Mouse (Mus musculus) cerebellum, adult (tissue): ENCODE measurements at regions not wholly inside any gene's neighbourhood (a gene's known extent, or its start where the extent isn't known, plus 50 kb on each side); places are given as distances from the start of the nearest gene placed in this dataset.
"Not testable (repeated sequence)": the region's sequence is repeated elsewhere in the genome, so short reads cannot be mapped to it uniquely, and the experiment has no call there.

ENCODE experiments used
- ATAC-seq: cut with Nextera tagmentation; 2 replicates; pipeline ENCODE4 v1.9.2; 2017; ENCODE audit warnings: mild to moderate bottlenecking, moderate library complexity, mixed read lengths; ENCODE audit not compliant: insufficient number of reproducible peaks, low FRiP score, low TSS enrichment

DNA sequence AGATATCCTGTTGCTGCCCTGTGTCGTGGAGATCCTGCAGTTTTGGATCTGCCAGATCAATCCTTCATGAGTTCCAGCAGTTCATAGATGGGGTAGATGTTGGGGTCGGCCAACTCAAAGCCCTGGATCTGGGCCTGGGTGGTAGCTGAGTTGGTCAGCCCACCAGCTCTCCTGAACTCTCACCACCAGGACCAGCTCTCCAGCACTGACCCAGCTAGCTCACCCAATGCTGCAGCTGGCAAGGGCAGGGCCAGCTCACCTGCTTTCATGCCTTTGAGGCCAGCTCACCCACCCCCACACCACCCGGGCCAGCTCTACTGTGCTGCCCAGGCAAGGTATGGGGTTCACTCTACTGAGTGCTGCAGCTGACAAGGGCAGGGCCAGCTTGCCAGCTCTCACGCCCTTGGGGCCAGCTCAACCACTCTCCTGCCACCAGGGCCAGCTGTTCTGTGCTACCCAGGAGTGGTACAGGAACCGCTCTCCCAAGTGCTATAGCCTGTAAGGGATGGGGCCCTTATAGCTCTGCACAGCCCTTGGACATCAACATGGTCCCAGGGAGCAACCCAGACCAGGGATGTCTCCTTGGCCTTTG, 109.7 kb upstream of the Abca1 start:
- ATAC-seq = no peak

- ATAC-seq = no peak
These were observed 105.2 kb upstream of the Abca1 start for GRCm38 (mm10) chr4:53264901-53265300.

GRCm38 (mm10) chr4:53264501-53264900, 104.8 kb upstream of the Abca1 start:
- no peak for ATAC-seq

DNA sequence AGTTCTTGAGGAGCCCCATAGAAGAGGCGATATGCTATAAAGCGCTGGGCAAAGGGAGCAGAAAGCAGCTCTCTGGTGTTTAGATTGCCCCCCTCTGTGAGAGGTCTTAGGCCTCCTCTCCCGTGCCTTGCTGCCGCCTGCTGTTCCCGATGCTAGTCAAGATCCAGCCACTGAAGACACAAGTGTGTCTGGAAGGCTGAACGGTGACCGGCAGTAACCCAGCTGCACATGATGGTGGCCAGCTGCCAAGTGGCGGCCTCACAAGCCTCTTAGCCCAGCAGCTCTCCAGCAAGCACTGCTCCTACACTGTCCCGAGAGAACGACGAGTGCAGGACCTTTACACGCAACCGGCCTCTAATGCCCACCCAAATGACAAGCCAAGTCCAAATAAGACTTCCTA, 104.1 kb upstream of the Abca1 start:
- peak; percentile 70 for ATAC-seq

DNA sequence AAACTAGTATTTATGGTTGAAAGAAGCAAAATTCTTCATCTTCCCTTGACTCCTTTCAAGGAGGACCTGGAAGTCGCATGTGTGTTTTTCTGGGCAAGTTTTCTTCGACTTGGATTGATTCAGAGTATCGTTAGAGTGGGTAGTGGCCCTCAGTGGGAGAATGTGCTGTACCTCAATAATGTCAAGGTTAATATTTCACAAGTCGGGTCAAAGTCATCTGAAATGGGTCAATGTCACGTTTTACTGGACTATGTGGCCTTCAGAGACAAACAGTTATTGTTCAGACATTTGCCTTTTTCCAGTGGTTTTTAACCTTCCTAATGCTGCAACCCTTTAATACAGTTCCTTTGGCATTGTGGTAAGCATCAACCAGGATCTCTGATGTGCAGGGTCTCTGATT, 102.8 kb upstream of the Abca1 start:
- no peak for ATAC-seq

- no peak for ATAC-seq
These were observed 102.0 kb upstream of the Abca1 start for GRCm38 (mm10) chr4:53261556-53262140.

DNA sequence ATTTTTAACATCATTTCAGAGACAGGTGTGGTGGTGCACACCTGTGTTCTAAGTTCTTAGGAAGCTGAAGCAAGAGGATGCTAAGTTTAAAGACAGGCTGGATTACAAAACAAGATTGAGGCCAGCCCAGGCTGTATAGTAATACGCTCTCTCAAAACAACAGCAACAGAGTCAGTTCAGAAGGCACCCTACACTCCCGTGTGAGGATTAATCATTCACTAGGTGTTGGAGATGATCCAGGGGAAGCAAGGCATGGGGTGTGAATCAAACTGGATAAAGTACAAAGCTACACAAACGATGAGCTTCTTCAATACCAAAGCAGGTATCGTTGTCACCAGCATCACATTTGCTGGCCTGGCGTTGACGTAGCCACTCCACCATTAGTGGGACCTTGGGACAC, 99.3 kb upstream of the Abca1 start:
- no peak for ATAC-seq

DNA sequence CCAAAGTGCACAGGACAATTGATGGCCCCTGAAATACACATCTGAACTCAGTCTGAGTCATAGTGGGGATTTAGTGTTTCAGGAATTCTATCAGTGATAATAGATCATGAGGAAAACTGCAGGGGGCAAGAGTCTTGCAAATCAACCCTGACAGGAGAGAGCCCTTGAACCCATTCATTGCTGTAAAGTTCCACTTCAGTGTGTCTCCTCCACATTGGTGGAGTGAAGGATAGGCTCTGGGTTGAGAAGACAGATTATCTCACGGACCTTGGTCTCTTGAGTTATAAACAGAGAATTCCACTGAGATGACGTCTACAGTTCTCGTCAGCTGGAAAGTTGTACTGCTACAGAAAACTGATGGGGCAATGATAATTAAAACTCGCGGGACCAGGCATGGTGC, 97.3 kb upstream of the Abca1 start:
- ATAC-seq = no peak

GRCm38 (mm10) chr4:53254483-53254882, 94.8 kb upstream of the Abca1 start:
- ATAC-seq = no peak

DNA sequence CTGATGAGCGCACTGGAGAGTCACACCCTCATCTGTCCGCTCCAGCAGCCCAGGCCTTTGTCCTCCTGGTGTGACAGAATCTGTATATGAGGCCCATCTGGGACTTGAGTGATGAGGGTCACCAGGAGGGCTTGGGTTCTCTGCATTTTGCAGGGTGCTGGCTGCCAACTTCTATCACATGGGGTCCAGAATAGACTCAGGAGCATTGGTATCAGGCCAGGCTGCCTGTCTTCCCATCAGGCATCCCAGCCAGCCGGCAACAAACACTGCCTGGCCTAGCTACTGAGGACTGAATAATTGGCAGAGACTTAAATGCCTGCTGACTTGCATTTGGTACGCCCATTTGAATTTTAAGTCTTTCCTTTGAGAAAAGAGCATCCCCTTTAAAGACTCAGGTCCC, 94.0 kb upstream of the Abca1 start:
- peak; percentile 67 for ATAC-seq

DNA sequence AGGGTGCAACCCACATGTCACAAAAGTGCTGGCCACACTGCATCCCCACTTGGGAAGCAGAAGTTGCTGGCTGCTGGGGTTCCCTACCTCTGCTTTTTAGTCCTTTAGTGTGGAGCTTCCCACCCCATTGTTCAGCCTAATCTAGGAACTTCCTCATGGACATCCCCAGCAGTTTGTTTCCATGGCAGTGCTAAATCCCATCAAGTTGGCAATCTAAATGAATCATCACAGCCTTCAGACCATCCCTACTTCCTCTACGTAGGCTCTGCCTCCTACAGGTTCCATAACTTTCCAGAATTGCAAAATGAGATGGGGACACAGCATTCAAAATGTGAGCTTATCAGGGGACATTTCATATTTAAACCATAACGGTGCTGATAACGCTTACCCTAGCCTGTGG, 90.6 kb upstream of the Abca1 start:
- no peak for ATAC-seq

- no peak for ATAC-seq
These were observed 86.5 kb upstream of the Abca1 start for GRCm38 (mm10) chr4:53246083-53246747.

DNA sequence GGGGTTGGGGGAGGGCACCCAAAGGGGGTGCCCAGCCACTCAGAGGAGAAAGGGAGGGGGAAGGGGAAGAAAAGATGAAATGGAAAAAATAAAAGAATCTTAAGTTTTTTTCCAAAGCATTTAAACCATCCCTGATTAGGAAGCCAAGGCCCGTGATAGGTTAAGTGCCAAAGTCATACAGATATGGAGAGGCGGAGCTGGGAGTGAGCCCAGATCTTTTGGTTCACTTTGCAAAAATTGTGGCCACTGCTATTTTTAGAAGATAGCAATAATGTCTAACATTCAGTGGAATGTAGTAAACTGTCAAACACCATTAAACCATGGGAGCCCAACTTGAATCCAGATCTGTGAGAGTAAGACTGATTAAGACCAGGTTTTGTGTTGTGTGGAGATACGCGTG, 85.9 kb upstream of the Abca1 start:
- ATAC-seq = no peak

DNA sequence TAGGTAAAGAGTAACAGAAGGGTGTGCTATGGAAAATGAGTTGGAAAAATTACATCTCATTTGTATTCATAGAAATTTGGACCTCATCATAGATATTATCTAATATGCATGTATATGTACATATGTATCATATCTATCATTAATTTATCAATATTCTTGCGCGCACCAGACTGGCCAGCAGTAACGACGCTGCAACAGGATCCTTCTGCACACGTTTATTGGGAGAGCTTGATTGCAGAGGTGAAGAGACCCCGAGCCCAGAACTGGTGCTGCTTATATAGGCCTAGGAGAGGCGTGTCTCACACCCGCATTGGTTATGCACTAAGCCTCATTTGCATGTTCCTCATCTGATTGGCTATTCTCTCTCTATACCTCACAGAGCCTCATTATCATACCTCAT, 83.8 kb upstream of the Abca1 start:
- not testable (repeated sequence) for ATAC-seq

DNA sequence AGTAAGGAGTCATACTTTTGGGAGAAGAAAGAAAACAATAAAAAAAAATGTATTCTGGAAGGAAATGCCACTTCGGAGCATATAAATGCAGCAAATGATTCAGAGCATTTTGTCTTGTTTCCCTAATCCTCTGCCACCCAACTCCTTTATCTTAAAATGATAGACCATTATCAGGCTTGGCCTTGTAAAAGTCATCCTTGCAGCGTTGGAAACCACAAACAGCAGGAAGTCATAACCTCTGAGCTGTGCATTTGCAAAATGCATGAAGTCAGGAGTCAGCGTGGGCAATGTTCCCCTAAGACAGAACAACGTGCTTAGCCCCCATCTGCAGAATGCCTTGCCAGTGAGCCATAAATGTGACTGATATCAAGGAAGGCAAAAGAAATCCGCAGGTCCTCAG, 80.2 kb upstream of the Abca1 start:
- ATAC-seq = no peak

DNA sequence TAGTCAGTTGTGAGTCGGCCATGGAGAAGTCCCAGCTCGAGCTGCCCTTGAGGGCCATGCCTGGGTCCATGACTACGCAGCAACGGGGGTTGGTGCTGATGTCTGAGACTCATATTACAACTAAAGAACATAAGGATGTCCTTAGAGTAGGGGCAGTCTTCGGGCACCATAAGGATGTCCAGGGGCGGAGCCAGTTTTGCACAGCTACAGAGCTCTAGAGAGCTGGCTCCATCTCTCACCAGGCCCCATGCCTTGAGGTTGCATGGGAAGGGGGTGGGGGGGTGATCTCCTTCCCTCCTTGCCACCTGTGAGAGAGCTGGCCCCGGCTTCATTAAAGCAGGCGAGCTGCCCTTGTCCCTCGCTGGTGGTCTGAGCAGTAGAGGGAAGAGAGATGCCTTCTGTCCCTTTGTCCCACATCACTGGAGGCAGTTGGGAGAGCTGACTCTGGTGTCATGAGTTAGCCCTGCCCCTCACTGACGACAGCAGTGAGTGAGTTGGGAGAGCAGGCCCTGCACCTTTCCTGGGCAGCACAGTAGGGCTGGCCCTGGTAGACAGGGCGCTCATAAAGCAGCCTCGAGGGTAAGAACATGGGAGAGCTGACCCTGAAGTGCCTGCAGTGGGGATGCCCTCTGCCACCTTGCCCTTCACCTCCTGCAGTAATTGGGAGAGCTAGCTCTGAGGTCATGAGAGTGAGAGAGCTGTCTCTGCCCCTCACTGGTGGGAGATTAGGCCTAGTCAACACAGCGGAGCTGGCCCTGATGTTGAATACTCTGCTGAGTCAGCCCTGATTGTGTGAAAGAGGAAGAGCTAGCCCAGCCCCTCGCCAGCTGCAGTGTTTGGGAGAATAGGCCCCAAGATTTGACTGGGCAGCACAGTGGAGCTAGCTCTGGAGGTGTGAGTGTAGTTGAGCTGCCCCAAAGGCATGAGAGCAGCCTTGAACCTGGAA, 78.9 kb upstream of the Abca1 start:
- ATAC-seq = no peak

DNA sequence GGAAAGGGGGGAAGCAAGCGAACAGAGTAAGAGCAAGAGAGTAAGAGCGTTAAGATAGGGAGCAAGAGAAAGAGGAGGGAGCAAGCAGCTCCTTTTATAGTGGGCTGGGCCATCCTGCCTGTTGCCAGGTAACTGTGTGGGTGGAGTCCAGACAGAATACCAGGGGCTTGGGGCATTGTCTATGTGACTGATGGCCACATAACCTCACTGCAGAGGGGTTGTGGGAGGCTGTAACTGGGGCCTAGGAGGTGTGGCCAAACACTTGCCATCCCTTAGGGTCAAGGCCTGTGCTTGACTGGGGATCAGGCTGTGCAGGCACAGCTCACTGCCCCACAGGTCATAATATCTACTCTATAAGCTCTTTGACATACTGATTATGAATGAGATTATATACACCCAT, 76.2 kb upstream of the Abca1 start:
- ATAC-seq = no peak

GRCm38 (mm10) chr4:53232436-53232835, 72.7 kb upstream of the Abca1 start:
- no peak for ATAC-seq

- ATAC-seq = no peak
These were observed 72.2 kb upstream of the Abca1 start for GRCm38 (mm10) chr4:53231867-53232266.

- no peak for ATAC-seq
These were observed 71.4 kb upstream of the Abca1 start for GRCm38 (mm10) chr4:53231046-53231445.

GRCm38 (mm10) chr4:53228444-53228843, 68.7 kb upstream of the Abca1 start:
- ATAC-seq = no peak
